Mouse (Mus musculus) 416B (cell line): ENCODE data around the gene Timd2.
"Not testable (repeated sequence)": the region's sequence is repeated elsewhere in the genome, so short reads cannot be mapped to it uniquely, and the experiment has no call there.

Experiments
- DNase-seq: peaks from one replicate; pipeline ENCODE4 v3.0.0; 2011; ENCODE audit warnings: low read depth

The Timd2 gene

GRCm38 (mm10) chr11:46706664-46707356 is at the start of gene Timd2:
Gene Timd2 (minus strand): TSS chr11:46707061.
- no peak for DNase-seq

GRCm38 (mm10) chr11:46755714-46756113 is 48.9 kb upstream of the Timd2 start:
- DNase-seq, result not testable (repeated sequence)

- no peak for DNase-seq
These were observed 47.8 kb upstream of the Timd2 start for GRCm38 (mm10) chr11:46754669-46755068.

GRCm38 (mm10) chr11:46753662-46754061 is 46.8 kb upstream of the Timd2 start:
- DNase-seq, result no peak

- DNase-seq, result no peak
These were observed 41.1 kb upstream of the Timd2 start for GRCm38 (mm10) chr11:46747996-46748395.

GRCm38 (mm10) chr11:46741716-46742115 is 34.9 kb upstream of the Timd2 start:
- no peak for DNase-seq

- no peak for DNase-seq
These were observed 34.0 kb upstream of the Timd2 start for GRCm38 (mm10) chr11:46740886-46741285.

GRCm38 (mm10) chr11:46739501-46739900 is 32.6 kb upstream of the Timd2 start:
- DNase-seq, result no peak

GRCm38 (mm10) chr11:46735076-46735475 is 28.2 kb upstream of the Timd2 start, which contains the start of gene Havcr1:
Gene Havcr1 (plus strand): TSS chr11:46735080.
- not testable (repeated sequence) for DNase-seq

GRCm38 (mm10) chr11:46734617-46735016 is 27.8 kb upstream of the Timd2 start:
- no peak for DNase-seq

- peak; percentile 56 for DNase-seq
These were observed 26.5 kb upstream of the Timd2 start for GRCm38 (mm10) chr11:46733242-46733789.

GRCm38 (mm10) chr11:46731541-46732070 is 24.7 kb upstream of the Timd2 start:
- DNase-seq, result no peak

- DNase-seq, result no peak
These were observed 8.0 kb downstream of the Timd2 start for GRCm38 (mm10) chr11:46698830-46699229.

GRCm38 (mm10) chr11:46698278-46698655 is 8.6 kb downstream of the Timd2 start:
- no peak for DNase-seq

GRCm38 (mm10) chr11:46697433-46698277 is 9.2 kb downstream of the Timd2 start:
- DNase-seq, result no peak

- not testable (repeated sequence) for DNase-seq
These were observed 11.0 kb downstream of the Timd2 start for GRCm38 (mm10) chr11:46695849-46696248.

GRCm38 (mm10) chr11:46690136-46690535 is 16.7 kb downstream of the Timd2 start:
- DNase-seq, result no peak

- no peak for DNase-seq
These were observed 23.1 kb downstream of the Timd2 start for GRCm38 (mm10) chr11:46683723-46684122.

- no peak for DNase-seq
These were observed 24.0 kb downstream of the Timd2 start for GRCm38 (mm10) chr11:46682842-46683241.

- no peak for DNase-seq
These were observed 38.9 kb downstream of the Timd2 start for GRCm38 (mm10) chr11:46667938-46668337.

- DNase-seq, result no peak
These were observed 39.8 kb downstream of the Timd2 start for GRCm38 (mm10) chr11:46667105-46667504.
